Mouse (Mus musculus): ENCODE data around the gene 1700016K19Rik.

The 1700016K19Rik gene

GRCm38 (mm10) chr11:76033359-76033758 lies 33.6 kb downstream of the 1700016K19Rik start:
- DNase-seq (ENCODE audit: low read depth, low spot score), result no peak

GRCm38 (mm10) chr11:76033836-76034235 lies 34.1 kb downstream of the 1700016K19Rik start:
- no peak for DNase-seq (ENCODE audit: low read depth, low spot score)

GRCm38 (mm10) chr11:76035182-76035581 lies 35.5 kb downstream of the 1700016K19Rik start:
- DNase-seq (ENCODE audit: low read depth, low spot score), result no peak

- DNase-seq (ENCODE audit: low read depth, low spot score), result no peak
These were observed 38.0 kb downstream of the 1700016K19Rik start for GRCm38 (mm10) chr11:76037581-76038294.

GRCm38 (mm10) chr11:76039271-76040053 lies 39.8 kb downstream of the 1700016K19Rik start:
- DNase-seq (ENCODE audit: low read depth, low spot score), result no peak

- DNase-seq (ENCODE audit: low read depth, low spot score), result no peak
These were observed 40.4 kb downstream of the 1700016K19Rik start for GRCm38 (mm10) chr11:76040106-76040505.

- no peak for DNase-seq (ENCODE audit: low read depth, low spot score)
These were observed 41.2 kb downstream of the 1700016K19Rik start for GRCm38 (mm10) chr11:76040761-76041376.

- DNase-seq (ENCODE audit: low read depth, low spot score), result no peak
These were observed 42.4 kb downstream of the 1700016K19Rik start for GRCm38 (mm10) chr11:76042041-76042638.

GRCm38 (mm10) chr11:76042882-76043281 lies 43.2 kb downstream of the 1700016K19Rik start:
- no peak for DNase-seq (ENCODE audit: low read depth, low spot score)

GRCm38 (mm10) chr11:76044468-76044867 lies 44.8 kb downstream of the 1700016K19Rik start:
- no peak for DNase-seq (ENCODE audit: low read depth, low spot score)

GRCm38 (mm10) chr11:76045367-76045766 lies 45.7 kb downstream of the 1700016K19Rik start:
- no peak for DNase-seq (ENCODE audit: low read depth, low spot score)

- DNase-seq (ENCODE audit: low read depth, low spot score), result no peak
These were observed 50.8 kb downstream of the 1700016K19Rik start for GRCm38 (mm10) chr11:76050509-76050908.

- DNase-seq (ENCODE audit: low read depth, low spot score), result no peak
These were observed 51.3 kb downstream of the 1700016K19Rik start for GRCm38 (mm10) chr11:76050967-76051512.

GRCm38 (mm10) chr11:76052496-76052895 lies 52.8 kb downstream of the 1700016K19Rik start:
- DNase-seq (ENCODE audit: low read depth, low spot score), result no peak
